Mouse (Mus musculus) layer of hippocampus, adult 18-20 months (tissue): ENCODE measurements at regions not wholly inside any gene's neighbourhood (a gene's known extent, or its start where the extent isn't known, plus 50 kb on each side); places are given as distances from the start of the nearest gene placed in this dataset.

Experiments used
- DNase-seq, 2 experiments: peaks; one replicate each; pipeline ENCODE4 v3.0.0; 2022; ENCODE audit warnings: low spot score in 2 of 2

DNA sequence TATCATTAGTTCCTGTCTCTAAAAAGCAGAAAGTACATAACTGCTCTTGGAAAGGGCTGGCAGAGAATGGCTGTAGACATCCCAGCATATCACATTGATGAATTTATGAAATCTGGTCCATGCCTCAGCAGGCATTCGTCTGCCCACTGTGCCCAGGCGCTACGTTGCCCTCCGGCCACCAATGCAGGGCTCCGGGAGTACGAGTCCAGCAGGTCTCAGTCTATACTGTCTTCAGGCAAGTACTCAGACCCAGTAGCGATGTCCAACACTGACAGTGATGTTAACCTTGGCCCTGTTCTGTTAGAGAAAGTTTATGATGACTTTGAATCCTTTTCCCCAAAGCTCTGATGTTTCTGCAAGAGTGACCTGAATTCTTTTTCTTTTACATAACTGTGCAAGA, 50.5 kb upstream of the Cdkn2b start:
- no peak for DNase-seq
